Mouse (Mus musculus): Measurements from ENCODE around the gene Terb2. TPM values are rescaled to one million over a fixed set of nuclear protein-coding genes. Genes with fewer than 3 reads are reported as not detected.
"Not testable (repeated sequence)": the region's sequence is repeated elsewhere in the genome, so short reads cannot be mapped to it uniquely, and the experiment has no call there.

Gene Terb2
- polyA plus RNA-seq, 1 experiment from 2014 or later = not detected

DNA sequence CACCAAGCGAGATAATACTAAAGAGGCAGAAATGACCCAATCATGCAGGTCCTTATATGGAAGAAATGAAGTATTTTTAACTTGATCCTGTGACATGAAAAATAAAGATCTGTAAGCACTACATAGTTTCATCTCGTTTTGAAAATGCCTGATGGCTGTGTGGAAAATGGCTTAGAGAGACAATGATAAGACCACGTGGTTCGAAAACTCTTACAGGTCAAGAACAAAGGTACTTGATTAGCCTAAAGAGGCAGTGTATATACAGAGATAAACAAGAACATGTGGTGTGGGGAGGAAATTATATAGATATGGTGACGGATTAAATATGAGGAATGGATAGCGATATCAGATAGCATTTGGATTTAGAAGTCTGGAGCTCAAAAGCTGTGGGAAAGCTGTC, 14.8 kb upstream of the Terb2 start:
- no peak for DNase-seq (ENCODE audit: low spot score)
- Histone ChIP-seq H3K36me3 (no peaks in the 10 kb centered on the region), H3K27me3 (ENCODE audit: low read depth, poor library complexity, severe bottlenecking) (no peaks in the 10 kb centered on the region), H3K4me1 (no peaks in the 10 kb centered on the region), H3K9me3 (replicated peaks) (no peaks in the 10 kb centered on the region), H3K27ac (no peak overlapping the region), H3K4me3 (no peak overlapping the region)
- WGBS = 88% methylated on average over 6 of the region's 6 CpGs

DNA sequence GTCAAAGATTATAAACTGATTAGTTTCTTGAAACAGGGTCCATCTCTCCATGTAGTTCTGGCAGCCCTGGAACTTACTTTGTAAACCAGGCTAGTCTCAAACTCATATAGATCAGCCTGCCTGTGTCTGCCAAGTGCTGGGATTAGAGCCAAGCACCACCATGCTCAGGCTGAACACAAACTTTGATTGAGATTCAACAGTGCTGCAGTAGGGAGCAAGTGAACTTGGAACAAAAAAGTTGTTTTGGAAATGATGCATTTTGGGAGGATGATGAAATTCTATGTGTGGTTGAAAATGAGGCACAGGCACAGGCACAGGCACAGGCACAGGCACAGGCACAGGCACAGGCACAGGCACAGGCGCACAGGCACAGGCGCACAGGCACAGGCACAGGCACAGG, 13.9 kb upstream of the Terb2 start:
- no peak for DNase-seq (ENCODE audit: low spot score)
- Histone ChIP-seq H3K27me3 (ENCODE audit: low read depth, poor library complexity, severe bottlenecking) (no peaks in the 10 kb centered on the region), H3K9me3 (replicated peaks) (no peaks in the 10 kb centered on the region), H3K36me3 (no peaks in the 10 kb centered on the region), H3K27ac (no peak overlapping the region), H3K4me1 (no peaks in the 10 kb centered on the region), H3K4me3 (no peak overlapping the region)
- 85% methylated on average over 2 of the region's 2 CpGs for WGBS

DNA sequence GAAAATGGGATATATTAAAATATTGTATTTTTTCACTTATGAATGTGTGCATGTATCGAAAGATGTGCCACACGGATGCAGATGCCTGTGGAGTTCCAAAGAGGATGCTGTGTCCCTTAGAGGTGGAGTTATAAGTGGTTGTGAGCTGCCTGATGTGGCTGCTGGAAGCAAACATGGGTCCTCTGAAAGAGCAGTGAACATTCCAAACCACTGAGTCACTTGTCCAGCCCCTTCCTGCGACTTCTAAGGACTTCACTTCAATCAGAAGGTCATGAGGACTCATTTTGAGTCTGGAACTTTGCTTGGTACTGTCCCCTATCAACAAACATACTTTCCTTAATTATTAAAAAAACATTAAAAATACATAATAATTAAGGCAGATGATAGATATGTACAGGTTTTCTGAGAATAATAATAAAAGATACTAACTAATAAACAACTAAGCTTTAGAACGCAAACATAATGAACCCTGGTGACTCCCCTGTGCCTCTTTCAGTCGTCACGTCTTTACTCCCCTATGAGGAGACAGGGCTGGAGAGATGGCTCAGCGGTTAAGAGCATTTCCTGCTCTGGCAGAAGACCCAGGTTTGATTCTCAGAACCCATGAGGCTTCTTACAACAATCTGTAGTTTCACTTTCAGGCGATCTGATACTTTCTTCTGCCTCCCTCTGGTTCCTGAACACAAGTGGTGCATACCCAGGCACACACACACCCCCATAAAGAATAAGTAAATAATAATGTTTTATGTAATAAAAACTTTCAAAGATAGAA, 5.8 kb upstream of the Terb2 start:
- Histone ChIP-seq H3K36me3 (no peaks in the 10 kb centered on the region), H3K9me3 (replicated peaks) (no peaks in the 10 kb centered on the region), H3K4me1 (no peaks in the 10 kb centered on the region), H3K27me3 (ENCODE audit: low read depth, poor library complexity, severe bottlenecking) (no peaks in the 10 kb centered on the region), H3K4me3 (no peak overlapping the region), H3K27ac (no peak overlapping the region)
- WGBS = 81% methylated on average over 8 of the region's 8 CpGs
- DNase-seq (ENCODE audit: low spot score) = no peak

DNA sequence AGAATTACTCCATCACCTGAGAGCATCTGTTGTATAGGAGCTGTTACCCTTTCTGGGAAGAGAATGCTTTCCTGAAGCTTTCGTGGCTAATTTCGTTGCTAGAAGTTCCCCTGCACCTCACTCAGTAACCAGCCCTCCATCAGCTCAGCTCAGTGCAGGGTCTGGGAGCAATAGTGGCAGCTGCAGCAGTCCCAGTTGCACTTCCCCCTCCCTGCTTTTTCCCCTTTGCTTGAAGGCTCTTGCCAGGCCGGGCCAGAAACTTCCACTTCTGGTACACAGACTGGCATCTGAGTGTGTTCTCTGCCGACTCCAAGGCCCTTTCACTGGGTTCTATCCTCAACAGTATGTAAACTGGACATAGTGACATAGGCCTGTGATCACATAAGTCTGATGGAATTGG, 986 bp upstream of the Terb2 start:
- whole genome bisulfite sequencing = 89% methylated on average over 4 of the region's 4 CpGs
- no peaks in the 10 kb centered on the region for H3K27me3 ChIP-seq (ENCODE audit: low read depth, poor library complexity, severe bottlenecking)
- H3K9me3 ChIP-seq (replicated peaks) = no peaks in the 10 kb centered on the region
- no peaks in the 10 kb centered on the region for H3K36me3 ChIP-seq
- H3K27ac ChIP-seq = no peak overlapping the region
- no peak for DNase-seq (ENCODE audit: low spot score)
- no peaks in the 10 kb centered on the region for H3K4me1 ChIP-seq
- H3K4me3 ChIP-seq = no peak overlapping the region

DNA sequence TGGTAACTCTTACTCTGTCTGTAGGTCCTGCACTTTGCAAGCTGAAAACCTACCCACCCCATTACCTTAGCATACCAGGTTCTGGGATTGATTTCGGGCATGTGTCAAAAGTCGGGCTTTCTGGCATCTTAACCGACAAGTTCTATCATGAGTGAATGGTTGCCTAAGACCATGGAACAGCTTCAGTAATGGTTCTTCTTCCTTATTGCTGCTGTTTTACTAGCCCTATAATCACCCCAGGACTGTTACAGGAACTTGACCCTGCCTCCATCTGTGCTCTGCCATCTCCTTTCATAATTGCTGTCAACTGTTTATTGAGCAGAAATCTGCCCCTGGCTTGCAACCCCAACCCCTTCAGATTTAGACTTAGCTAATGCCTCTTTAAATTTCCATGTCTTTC, 679 bp downstream of the Terb2 start:
- no peaks in the 10 kb centered on the region for H3K36me3 ChIP-seq
- no peak overlapping the region for H3K4me3 ChIP-seq
- no peaks in the 10 kb centered on the region for H3K4me1 ChIP-seq
- no peak for DNase-seq (ENCODE audit: low spot score)
- no peak overlapping the region for H3K27ac ChIP-seq
- no peaks in the 10 kb centered on the region for H3K9me3 ChIP-seq (replicated peaks)
- H3K27me3 ChIP-seq (ENCODE audit: low read depth, poor library complexity, severe bottlenecking) = no peaks in the 10 kb centered on the region
- 89% methylated on average over 3 of the region's 3 CpGs for WGBS

DNA sequence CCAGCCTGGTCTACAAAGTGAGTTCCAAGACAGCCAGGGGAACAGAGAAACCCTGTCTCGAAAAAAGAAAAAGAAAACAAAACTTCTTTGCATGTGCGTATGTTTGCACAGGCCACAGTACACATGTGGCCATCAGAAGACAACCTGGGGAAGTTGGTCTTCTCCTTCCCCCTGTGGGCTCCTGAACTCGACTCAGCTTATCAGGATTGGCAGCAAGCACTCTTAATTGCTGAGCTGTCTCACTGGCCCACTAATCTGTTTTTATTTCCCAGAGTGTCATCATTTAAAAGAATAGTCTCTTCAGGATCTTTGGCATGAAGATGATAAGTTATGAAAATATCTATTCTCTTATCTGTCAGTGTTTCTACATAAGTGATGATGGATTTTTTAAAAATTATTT, 5.8 kb downstream of the Terb2 start:
- Histone ChIP-seq H3K9me3 (replicated peaks) (no peaks in the 10 kb centered on the region), H3K27me3 (ENCODE audit: low read depth, poor library complexity, severe bottlenecking) (no peaks in the 10 kb centered on the region), H3K27ac (no peak overlapping the region), H3K36me3 (no peaks in the 10 kb centered on the region), H3K4me1 (no peaks in the 10 kb centered on the region), H3K4me3 (no peak overlapping the region)
- DNase-seq (ENCODE audit: low spot score) = no peak
- 84% methylated on average over 3 of the region's 3 CpGs for WGBS

DNA sequence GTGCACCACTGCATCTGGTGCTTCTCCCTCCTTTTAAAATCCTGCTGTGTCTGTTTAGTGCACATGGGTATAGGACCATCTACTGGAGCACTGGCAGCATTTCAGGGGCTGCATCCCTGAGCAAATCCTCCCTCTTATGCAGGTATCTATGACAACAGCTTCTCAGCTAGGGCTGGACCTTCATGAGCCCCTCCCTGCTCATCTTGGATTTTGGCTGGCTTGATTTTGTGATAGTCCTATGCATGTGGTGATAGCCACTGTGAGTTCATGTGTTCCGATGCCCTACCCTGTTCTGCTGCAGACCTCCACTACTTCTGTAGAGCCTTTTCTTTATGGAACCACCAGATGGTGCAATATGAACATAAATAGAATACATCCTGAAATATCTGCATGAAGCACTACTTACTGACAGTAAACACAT, 8.4 kb downstream of the Terb2 start:
- WGBS = 81% methylated on average over 1 of the region's 1 CpGs
- no peaks in the 10 kb centered on the region for H3K27me3 ChIP-seq (ENCODE audit: low read depth, poor library complexity, severe bottlenecking)
- H3K27ac ChIP-seq = no peak overlapping the region
- H3K36me3 ChIP-seq = no peaks in the 10 kb centered on the region
- H3K4me3 ChIP-seq = no peak overlapping the region
- DNase-seq (ENCODE audit: low spot score) = no peak
- no peaks in the 10 kb centered on the region for H3K9me3 ChIP-seq (replicated peaks)
- H3K4me1 ChIP-seq = no peaks in the 10 kb centered on the region

DNA sequence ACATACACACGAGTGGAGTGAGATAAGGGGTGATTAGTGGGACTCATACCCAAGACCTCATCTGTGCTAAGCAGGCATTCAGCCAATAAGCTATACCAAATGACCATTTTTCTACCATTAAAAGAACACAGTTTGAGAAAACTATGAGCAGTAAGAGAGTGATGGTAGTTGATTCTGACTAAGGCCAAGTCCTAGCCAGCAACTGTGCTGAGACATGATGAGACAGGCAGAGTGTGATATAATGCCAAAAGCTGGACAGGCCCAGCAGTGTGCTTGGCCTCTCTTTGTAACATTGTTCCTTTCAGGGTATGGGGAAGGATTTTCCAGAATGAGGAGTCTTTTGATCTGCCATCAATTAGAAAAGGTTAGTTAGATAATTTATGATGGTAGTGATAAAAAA, 15.4 kb downstream of the Terb2 start:
- Histone ChIP-seq H3K27ac (no peak overlapping the region), H3K27me3 (ENCODE audit: low read depth, poor library complexity, severe bottlenecking) (no peaks in the 10 kb centered on the region), H3K4me3 (no peak overlapping the region), H3K36me3 (no peaks in the 10 kb centered on the region), H3K4me1 (no peaks in the 10 kb centered on the region), H3K9me3 (replicated peaks) (no peaks in the 10 kb centered on the region)
- no peak for DNase-seq (ENCODE audit: low spot score)
- WGBS = 94% methylated on average over 1 of the region's 1 CpGs

DNA sequence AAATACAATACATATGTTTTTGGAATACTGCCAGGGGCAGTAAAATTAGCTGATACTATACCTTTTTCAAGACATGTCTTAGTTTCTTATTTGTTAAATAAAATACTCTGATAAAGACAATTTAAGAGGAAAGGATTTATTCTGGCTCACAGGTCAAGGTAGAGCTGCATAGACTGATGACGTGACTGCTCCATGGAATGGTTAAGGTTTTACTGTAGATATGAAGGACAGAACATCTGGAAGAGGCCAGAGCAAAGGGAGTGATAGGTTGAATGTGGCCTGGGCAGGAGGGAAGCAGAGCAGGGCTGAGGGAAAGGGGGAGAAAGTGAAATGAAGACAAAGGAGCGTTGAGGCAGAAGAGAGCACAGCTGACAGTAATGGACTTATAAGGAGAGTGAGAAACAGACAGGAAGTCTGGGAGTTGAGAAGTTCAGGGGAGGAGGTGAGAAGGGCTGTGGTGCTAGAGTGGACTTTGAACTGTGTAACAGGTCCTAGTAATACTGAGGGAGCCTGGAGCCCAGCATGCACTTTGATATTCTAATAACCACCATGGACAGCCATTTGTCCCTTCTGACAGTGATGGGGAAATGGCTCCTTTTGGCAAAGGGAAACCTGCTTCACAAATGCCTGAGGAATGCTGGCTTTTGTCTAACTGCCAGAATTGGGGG, 20.5 kb downstream of the Terb2 start:
- no peak overlapping the region for H3K4me3 ChIP-seq
- no peaks in the 10 kb centered on the region for H3K36me3 ChIP-seq
- 50% methylated on average over 2 of the region's 2 CpGs for WGBS
- DNase-seq (ENCODE audit: low spot score) = no peak
- H3K27ac ChIP-seq = no peak overlapping the region
- H3K4me1 ChIP-seq = no peaks in the 10 kb centered on the region
- no peaks in the 10 kb centered on the region for H3K9me3 ChIP-seq (replicated peaks)
- no peaks in the 10 kb centered on the region for H3K27me3 ChIP-seq (ENCODE audit: low read depth, poor library complexity, severe bottlenecking)

DNA sequence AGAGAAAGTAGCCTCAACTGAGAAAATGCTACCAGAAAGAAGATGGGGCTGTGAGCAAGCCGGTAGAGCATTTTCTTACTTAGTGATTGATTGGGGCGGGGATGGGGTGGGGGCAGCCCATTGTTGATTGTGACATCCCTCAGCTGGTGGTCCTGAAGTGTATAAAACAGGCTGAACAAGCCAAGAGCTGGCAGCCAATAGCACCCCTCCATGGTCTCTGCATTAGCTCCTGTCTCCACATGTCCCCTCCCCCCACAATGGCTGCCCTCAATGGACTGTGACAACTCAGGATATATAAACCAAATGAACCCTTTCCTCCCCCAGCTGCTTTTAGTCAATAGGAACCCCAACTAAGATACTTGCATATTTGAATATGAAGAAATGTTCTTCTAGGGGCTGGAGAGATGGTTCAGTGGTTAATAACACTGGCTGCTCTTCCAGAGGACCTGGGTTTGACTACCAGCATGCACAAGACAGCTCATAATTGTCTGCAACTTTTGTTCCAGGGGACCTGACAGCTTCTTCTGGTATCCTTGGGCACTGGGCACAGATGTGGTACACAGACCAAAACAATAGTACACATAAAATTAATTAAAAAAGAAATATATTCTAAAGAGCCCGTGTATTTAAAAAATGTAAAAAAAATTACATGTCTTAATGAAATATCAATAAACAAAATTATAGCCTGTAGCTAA, 24.6 kb downstream of the Terb2 start:
- H3K4me1 ChIP-seq = no peaks in the 10 kb centered on the region
- 69% methylated on average over 3 of the region's 3 CpGs for WGBS
- no peak overlapping the region for H3K4me3 ChIP-seq
- DNase-seq (ENCODE audit: low spot score) = no peak
- no peak overlapping the region for H3K27ac ChIP-seq
- no peaks in the 10 kb centered on the region for H3K36me3 ChIP-seq
- no peaks in the 10 kb centered on the region for H3K9me3 ChIP-seq (replicated peaks)
- H3K27me3 ChIP-seq (ENCODE audit: low read depth, poor library complexity, severe bottlenecking) = no peaks in the 10 kb centered on the region

DNA sequence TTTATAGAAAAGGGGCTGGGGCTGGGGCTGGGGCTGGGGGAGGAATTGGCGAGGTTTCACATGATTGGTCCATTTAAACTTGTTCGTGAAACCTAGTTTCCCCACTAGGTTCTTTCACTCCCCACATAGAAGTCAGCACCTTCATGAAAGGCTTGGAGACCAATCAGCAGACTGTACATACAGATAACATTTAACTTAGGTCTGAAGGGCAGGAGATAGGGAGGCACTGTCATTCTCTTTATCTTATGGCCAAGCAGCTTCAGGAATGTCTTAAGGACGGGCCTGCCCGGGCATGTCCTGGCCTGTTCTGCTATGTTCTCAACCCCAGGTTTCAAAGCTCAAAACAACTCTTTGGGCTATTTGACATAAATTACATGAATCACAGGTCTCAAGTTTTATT, 31.0 kb downstream of the Terb2 start:
- not testable (repeated sequence) for H3K36me3 ChIP-seq; DNase-seq (ENCODE audit: low spot score); H3K27ac ChIP-seq; H3K4me3 ChIP-seq; H3K4me1 ChIP-seq; H3K27me3 ChIP-seq (ENCODE audit: low read depth, poor library complexity, severe bottlenecking); H3K9me3 ChIP-seq (replicated peaks)
- WGBS = 92% methylated on average over 4 of the region's 4 CpGs

DNA sequence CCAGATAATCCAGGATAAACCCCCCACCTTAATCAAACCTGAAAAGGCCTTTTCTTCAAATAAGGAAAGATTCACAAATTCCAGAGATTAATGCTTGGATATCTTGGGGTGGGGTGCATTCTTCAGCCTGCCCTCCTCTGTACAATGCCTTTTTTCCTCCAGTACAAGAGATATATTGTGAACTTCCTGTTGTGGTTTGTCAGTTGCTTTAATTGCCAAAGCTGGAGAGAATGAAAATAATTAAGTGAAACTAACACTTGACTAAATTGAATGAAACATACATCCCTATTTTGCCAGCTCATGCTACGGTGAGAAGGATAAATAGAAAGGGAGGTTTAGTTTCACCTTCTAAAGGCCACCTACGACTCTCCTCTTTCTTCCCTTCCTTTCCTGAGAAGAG, 32.2 kb downstream of the Terb2 start:
- Histone ChIP-seq H3K4me3 (no peak overlapping the region), H3K9me3 (replicated peaks) (no peaks in the 10 kb centered on the region), H3K4me1 (no peaks in the 10 kb centered on the region), H3K36me3 (no peaks in the 10 kb centered on the region), H3K27ac (no peak overlapping the region), H3K27me3 (ENCODE audit: low read depth, poor library complexity, severe bottlenecking) (no peaks in the 10 kb centered on the region)
- 85% methylated on average over 2 of the region's 2 CpGs for WGBS
- no peak for DNase-seq (ENCODE audit: low spot score)

DNA sequence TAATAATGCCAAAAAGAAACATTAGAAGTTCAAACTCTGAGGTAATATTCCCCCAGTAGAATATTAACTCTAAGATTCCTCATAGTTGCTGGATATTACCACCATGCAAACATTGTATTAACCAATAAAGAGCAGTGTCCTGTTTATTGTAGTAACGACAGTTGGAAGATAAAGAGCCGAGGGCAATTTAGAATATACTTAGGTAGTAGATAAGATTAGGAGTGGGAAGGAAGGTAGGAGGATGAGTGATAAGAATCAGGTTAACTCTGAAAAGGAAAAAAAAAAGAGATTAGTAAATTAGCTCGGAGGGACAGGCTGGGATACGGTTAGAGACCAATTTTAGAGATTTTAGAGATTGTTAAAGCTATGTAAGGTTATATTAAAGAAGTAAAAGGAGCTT, 35.3 kb downstream of the Terb2 start:
- no peak overlapping the region for H3K27ac ChIP-seq
- H3K36me3 ChIP-seq = no peaks in the 10 kb centered on the region
- no peaks in the 10 kb centered on the region for H3K9me3 ChIP-seq (replicated peaks)
- no peak overlapping the region for H3K4me3 ChIP-seq
- DNase-seq (ENCODE audit: low spot score) = no peak
- 68% methylated on average over 4 of the region's 4 CpGs for WGBS
- H3K4me1 ChIP-seq = no peaks in the 10 kb centered on the region
- no peaks in the 10 kb centered on the region for H3K27me3 ChIP-seq (ENCODE audit: low read depth, poor library complexity, severe bottlenecking)

Measured in limb, embryonic 10.5 days (tissue).